Mouse (Mus musculus) cerebellum, adult 2 months (tissue): ENCODE results near the gene Cd63.

Experiments
- CTCF ChIP-seq: fragments of 200-500 bp; IDR thresholded peaks from 2 replicates; pipeline ENCODE4 v1.5.1; 2011; ENCODE audit warnings: low read depth, mild to moderate bottlenecking, control low read depth, low read length, moderate library complexity, borderline replicate concordance; ENCODE audit not compliant: insufficient read depth
- POLR2A ChIP-seq: fragments of 200-500 bp; IDR thresholded peaks from 2 replicates; pipeline ENCODE4 v1.6.1; 2011; ENCODE audit warnings: low read length, control low read depth, borderline replicate concordance; ENCODE audit not compliant: insufficient read depth

DNA sequence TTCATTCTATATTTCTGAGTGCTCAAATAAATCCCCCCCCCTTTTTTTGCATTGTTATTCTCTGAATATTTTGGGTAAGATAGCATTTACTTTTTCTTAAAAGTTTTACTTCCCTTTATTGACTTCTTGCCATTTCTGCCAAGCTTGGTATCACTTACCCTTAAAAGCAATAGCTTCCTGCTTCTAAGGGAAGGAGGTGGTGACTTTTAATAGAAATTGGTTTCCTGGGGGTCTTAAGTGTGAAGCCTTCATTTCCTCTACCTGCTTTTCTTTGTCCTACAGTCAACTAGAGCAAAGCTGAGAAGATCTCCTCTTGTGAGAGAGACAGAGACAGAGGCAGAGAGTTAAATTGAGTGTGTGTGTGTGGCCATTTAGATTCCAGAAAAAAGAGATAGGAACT lies 39.6 kb upstream of the Cd63 start:
- no peak for TF ChIP-seq CTCF
- no peak for TF ChIP-seq POLR2A
